Mouse (Mus musculus): ENCODE results near the gene Spata5. TPM values are rescaled to one million over a fixed set of nuclear protein-coding genes. Genes with fewer than 3 reads are reported as not detected.

Gene Spata5
- total and polyA plus RNA-seq, 2 experiments, result 1.1 to 8.7 TPM

GRCm38 (mm10) chr3:37421179-37421578 is 1.5 kb downstream of the Spata5 start:
- no peak overlapping the region for H3K27ac ChIP-seq (replicated peaks; ENCODE audit: insufficient read depth, low read depth, low read length)
- H3K4me1 ChIP-seq (ENCODE audit: control insufficient read depth, insufficient read depth, low read length), result peaks cover 2% of the 10 kb centered on the region; the same call in 1 of the 2 replicates
- H3K27me3 ChIP-seq (ENCODE audit: control insufficient read depth, insufficient read depth, low read length), result no peaks in the 10 kb centered on the region
- DNase-seq (ENCODE audit: extremely low read depth, low read depth, low spot score), result no peak
- H3K4me3 ChIP-seq (ENCODE audit: insufficient read depth, low read depth, low read length), result no peak overlapping the region
- H3K36me3 ChIP-seq (ENCODE audit: control insufficient read depth, insufficient read depth, low read length), result peaks cover 7% of the 10 kb centered on the region
- no peaks in the 10 kb centered on the region; the same call in 1 of the 2 replicates for H3K79me2 ChIP-seq (ENCODE audit: control insufficient read depth, insufficient read depth, low read length)
- 17% methylated on average over 3 of the region's 3 CpGs for WGBS
- TF ChIP-seq CTCF (IDR thresholded peaks at IDR 0.05; ENCODE audit: low read depth, low read length), result no peak
- TF ChIP-seq POLR2A (IDR thresholded peaks at IDR 0.05; ENCODE audit: extremely low read depth, insufficient read depth, low read length), result no peak
- H3K9ac ChIP-seq (ENCODE audit: low read depth, low read length), result peak overlapping the region; percentile 17; the same call in 1 of the 2 replicates

GRCm38 (mm10) chr3:37426069-37426468 is 6.4 kb downstream of the Spata5 start:
- no peaks in the 10 kb centered on the region; the same call in 1 of the 2 replicates for H3K79me2 ChIP-seq (ENCODE audit: control insufficient read depth, insufficient read depth, low read length)
- DNase-seq (ENCODE audit: extremely low read depth, low read depth, low spot score), result no peak
- TF ChIP-seq POLR2A (IDR thresholded peaks at IDR 0.05; ENCODE audit: extremely low read depth, insufficient read depth, low read length) (no peak), CTCF (IDR thresholded peaks at IDR 0.05; ENCODE audit: low read depth, low read length) (no peak)
- 97% methylated on average over 3 of the region's 3 CpGs for WGBS
- H3K4me3 ChIP-seq (ENCODE audit: insufficient read depth, low read depth, low read length), result no peak overlapping the region
- H3K36me3 ChIP-seq (ENCODE audit: control insufficient read depth, insufficient read depth, low read length), result peaks cover 24% of the 10 kb centered on the region
- no peaks in the 10 kb centered on the region for H3K4me1 ChIP-seq (ENCODE audit: control insufficient read depth, insufficient read depth, low read length)
- no peak overlapping the region for H3K9ac ChIP-seq (ENCODE audit: low read depth, low read length)
- no peak overlapping the region for H3K27ac ChIP-seq (replicated peaks; ENCODE audit: insufficient read depth, low read depth, low read length)
- no peaks in the 10 kb centered on the region for H3K27me3 ChIP-seq (ENCODE audit: control insufficient read depth, insufficient read depth, low read length)

GRCm38 (mm10) chr3:37430359-37430758 is 10.7 kb downstream of the Spata5 start:
- TF ChIP-seq POLR2A (IDR thresholded peaks at IDR 0.05; ENCODE audit: extremely low read depth, insufficient read depth, low read length) (no peak), CTCF (IDR thresholded peaks at IDR 0.05; ENCODE audit: low read depth, low read length) (no peak)
- Histone ChIP-seq H3K4me1 (ENCODE audit: control insufficient read depth, insufficient read depth, low read length) (no peaks in the 10 kb centered on the region), H3K4me3 (ENCODE audit: insufficient read depth, low read depth, low read length) (no peak overlapping the region), H3K36me3 (ENCODE audit: control insufficient read depth, insufficient read depth, low read length) (peaks cover 31% of the 10 kb centered on the region), H3K27ac (replicated peaks; ENCODE audit: insufficient read depth, low read depth, low read length) (no peak overlapping the region), H3K79me2 (ENCODE audit: control insufficient read depth, insufficient read depth, low read length) (no peaks in the 10 kb centered on the region), H3K27me3 (ENCODE audit: control insufficient read depth, insufficient read depth, low read length) (no peaks in the 10 kb centered on the region), H3K9ac (ENCODE audit: low read depth, low read length) (no peak overlapping the region)
- no peak for DNase-seq (ENCODE audit: extremely low read depth, low read depth, low spot score)

GRCm38 (mm10) chr3:37439770-37440169 is 20.1 kb downstream of the Spata5 start:
- H3K27ac ChIP-seq (replicated peaks; ENCODE audit: insufficient read depth, low read depth, low read length), result no peak overlapping the region
- no peak for DNase-seq (ENCODE audit: extremely low read depth, low read depth, low spot score)
- no peaks in the 10 kb centered on the region for H3K79me2 ChIP-seq (ENCODE audit: control insufficient read depth, insufficient read depth, low read length)
- no peak overlapping the region for H3K9ac ChIP-seq (ENCODE audit: low read depth, low read length)
- TF ChIP-seq CTCF (IDR thresholded peaks at IDR 0.05; ENCODE audit: low read depth, low read length) (no peak), POLR2A (IDR thresholded peaks at IDR 0.05; ENCODE audit: extremely low read depth, insufficient read depth, low read length) (no peak)
- H3K4me1 ChIP-seq (ENCODE audit: control insufficient read depth, insufficient read depth, low read length), result no peaks in the 10 kb centered on the region
- H3K27me3 ChIP-seq (ENCODE audit: control insufficient read depth, insufficient read depth, low read length), result no peaks in the 10 kb centered on the region
- H3K4me3 ChIP-seq (ENCODE audit: insufficient read depth, low read depth, low read length), result no peak overlapping the region
- H3K36me3 ChIP-seq (ENCODE audit: control insufficient read depth, insufficient read depth, low read length), result peaks cover 25% of the 10 kb centered on the region
- 83% methylated on average over 1 of the region's 1 CpGs for WGBS

GRCm38 (mm10) chr3:37443409-37443808 is 23.7 kb downstream of the Spata5 start:
- TF ChIP-seq POLR2A (IDR thresholded peaks at IDR 0.05; ENCODE audit: extremely low read depth, insufficient read depth, low read length) (no peak), CTCF (IDR thresholded peaks at IDR 0.05; ENCODE audit: low read depth, low read length) (no peak)
- 94% methylated on average over 2 of the region's 2 CpGs for WGBS

GRCm38 (mm10) chr3:37455992-37456391 is 36.3 kb downstream of the Spata5 start:
- DNase-seq (ENCODE audit: extremely low read depth, low read depth, low spot score), result no peak
- no peaks in the 10 kb centered on the region for H3K4me1 ChIP-seq (ENCODE audit: control insufficient read depth, insufficient read depth, low read length)
- no peak overlapping the region for H3K27ac ChIP-seq (replicated peaks; ENCODE audit: insufficient read depth, low read depth, low read length)
- no peak overlapping the region for H3K4me3 ChIP-seq (ENCODE audit: insufficient read depth, low read depth, low read length)
- no peak overlapping the region for H3K9ac ChIP-seq (ENCODE audit: low read depth, low read length)
- no peaks in the 10 kb centered on the region for H3K79me2 ChIP-seq (ENCODE audit: control insufficient read depth, insufficient read depth, low read length)
- WGBS, result 88% methylated on average over 1 of the region's 1 CpGs
- H3K27me3 ChIP-seq (ENCODE audit: control insufficient read depth, insufficient read depth, low read length), result no peaks in the 10 kb centered on the region
- TF ChIP-seq CTCF (IDR thresholded peaks at IDR 0.05; ENCODE audit: low read depth, low read length), result no peak
- no peak for TF ChIP-seq POLR2A (IDR thresholded peaks at IDR 0.05; ENCODE audit: extremely low read depth, insufficient read depth, low read length)
- H3K36me3 ChIP-seq (ENCODE audit: control insufficient read depth, insufficient read depth, low read length), result peaks cover 10% of the 10 kb centered on the region

More at GRCm38 (mm10) chr3:37443409-37443808, 23.7 kb downstream of the Spata5 start:
- no peaks in the 10 kb centered on the region for H3K79me2 ChIP-seq (ENCODE audit: control insufficient read depth, insufficient read depth, low read length)
- DNase-seq (ENCODE audit: extremely low read depth, low read depth, low spot score), result no peak
- no peak overlapping the region for H3K4me3 ChIP-seq (ENCODE audit: insufficient read depth, low read depth, low read length)
- H3K4me1 ChIP-seq (ENCODE audit: control insufficient read depth, insufficient read depth, low read length), result no peaks in the 10 kb centered on the region
- H3K36me3 ChIP-seq (ENCODE audit: control insufficient read depth, insufficient read depth, low read length), result peaks cover 14% of the 10 kb centered on the region
- H3K9ac ChIP-seq (ENCODE audit: low read depth, low read length), result no peak overlapping the region
- H3K27me3 ChIP-seq (ENCODE audit: control insufficient read depth, insufficient read depth, low read length), result no peaks in the 10 kb centered on the region
- no peak overlapping the region for H3K27ac ChIP-seq (replicated peaks; ENCODE audit: insufficient read depth, low read depth, low read length)

All from liver, adult 2 months (tissue).